Mouse (Mus musculus) megakaryocyte, embryonic 14.5 days (primary cell): ENCODE measurements around the gene Cox8c. TPM values are rescaled to one million over a fixed set of nuclear protein-coding genes. Genes with fewer than 3 reads are reported as not detected.

Experiments
- H3K27me3 ChIP-seq: replicated peaks from 2 replicates; pipeline ENCODE3; 2012; ENCODE audit warnings: inconsistent platforms
- H3K36me3 ChIP-seq: replicated peaks from 2 replicates; pipeline ENCODE3; 2012; ENCODE audit warnings: low read length, inconsistent platforms, mixed read lengths
- H3K4me1 ChIP-seq: 2 replicates; pipeline ENCODE4 v1.6.1; 2012; ENCODE audit warnings: inconsistent platforms
- H3K4me3 ChIP-seq: replicated peaks from 2 replicates; pipeline ENCODE3; 2012; ENCODE audit warnings: moderate library complexity, mild to moderate bottlenecking, inconsistent platforms
- H3K9me3 ChIP-seq: 2 replicates; pipeline ENCODE4 v1.6.1; 2012; ENCODE audit warnings: inconsistent platforms
- FLI1 ChIP-seq: IDR thresholded peaks from 2 replicates; pipeline ENCODE4 v1.6.1; 2012; ENCODE audit warnings: low read length, inconsistent platforms, mixed read lengths
- GATA1 ChIP-seq: IDR thresholded peaks from 3 replicates; pipeline ENCODE4 v1.6.1; 2012; ENCODE audit warnings: mixed read lengths, low read length, inconsistent platforms, borderline replicate concordance
- polyA plus RNA-seq: library from polyadenylated mRNA; stranded (reverse); fragments of >175 nt; gene quantifications from 2 replicates; pipeline ENCODE4 v1.2.3, GENCODE M21; 2012; ENCODE audit warnings: low replicate concordance; ENCODE audit not compliant: insufficient read depth

The Cox8c gene
- not detected in 2 replicates for polyA plus RNA-seq

- peaks cover 2% of the 10 kb centered on the region for H3K27me3 ChIP-seq
- TF ChIP-seq FLI1 (no peak), GATA1 (no peak)
- peak within 1 kb of the TSS; percentile 10 for H3K4me3 ChIP-seq
- H3K36me3 ChIP-seq: no peaks in the 10 kb centered on the region
- H3K9me3 ChIP-seq: peaks cover 21% of the 10 kb centered on the region
- H3K4me1 ChIP-seq: no peaks in the 10 kb centered on the region
Observed at GRCm38 (mm10) chr12:102899091-102899490, at the start of gene Cox8c. Cox8c (plus strand) TSS chr12:102899316.

GRCm38 (mm10) chr12:102860806-102861205 is 38.3 kb upstream of the Cox8c start:
- Histone ChIP-seq H3K4me1 (peaks cover 24% of the 10 kb centered on the region), H3K9me3 (no peaks in the 10 kb centered on the region), H3K27me3 (no peaks in the 10 kb centered on the region), H3K4me3 (no peak overlapping the region), H3K36me3 (peaks cover 8% of the 10 kb centered on the region)
- TF ChIP-seq FLI1 (no peak), GATA1 (no peak)

- Histone ChIP-seq H3K9me3 (no peaks in the 10 kb centered on the region), H3K27me3 (no peaks in the 10 kb centered on the region), H3K4me3 (no peak overlapping the region), H3K36me3 (peaks cover 4% of the 10 kb centered on the region), H3K4me1 (peaks cover 23% of the 10 kb centered on the region)
- TF ChIP-seq GATA1 (no peak), FLI1 (no peak)
Observed at GRCm38 (mm10) chr12:102869802-102870201, 29.3 kb upstream of the Cox8c start.

GRCm38 (mm10) chr12:102870527-102870926 is 28.6 kb upstream of the Cox8c start:
- TF ChIP-seq GATA1 (no peak), FLI1 (no peak)
- Histone ChIP-seq H3K36me3 (peaks cover 4% of the 10 kb centered on the region), H3K27me3 (no peaks in the 10 kb centered on the region), H3K4me3 (no peak overlapping the region), H3K4me1 (peaks cover 24% of the 10 kb centered on the region), H3K9me3 (no peaks in the 10 kb centered on the region)

- Histone ChIP-seq H3K4me3 (peak overlapping the region; percentile 92), H3K4me1 (peaks cover 31% of the 10 kb centered on the region), H3K27me3 (peaks cover 5% of the 10 kb centered on the region), H3K36me3 (no peaks in the 10 kb centered on the region), H3K9me3 (no peaks in the 10 kb centered on the region)
- TF ChIP-seq GATA1 (no peak), FLI1 (no peak)
Observed at GRCm38 (mm10) chr12:102877301-102878030, 21.6 kb upstream of the Cox8c start.

GRCm38 (mm10) chr12:102878031-102878823 is 20.9 kb upstream of the Cox8c start, which contains the start of gene Btbd7:
Btbd7 (minus strand) TSS chr12:102878471.
- TF ChIP-seq FLI1: no peak
- no peak for TF ChIP-seq GATA1
- peak within 1 kb of the TSS; percentile 92 for H3K4me3 ChIP-seq
- H3K27me3 ChIP-seq: peaks cover 5% of the 10 kb centered on the region
- H3K9me3 ChIP-seq: no peaks in the 10 kb centered on the region
- peaks cover 31% of the 10 kb centered on the region for H3K4me1 ChIP-seq
- H3K36me3 ChIP-seq: no peaks in the 10 kb centered on the region

- peaks cover 31% of the 10 kb centered on the region for H3K4me1 ChIP-seq
- H3K9me3 ChIP-seq: no peaks in the 10 kb centered on the region
- peak overlapping the region; percentile 92 for H3K4me3 ChIP-seq
- peaks cover 5% of the 10 kb centered on the region for H3K27me3 ChIP-seq
- no peak for TF ChIP-seq GATA1
- TF ChIP-seq FLI1: no peak
- H3K36me3 ChIP-seq: no peaks in the 10 kb centered on the region
Observed at GRCm38 (mm10) chr12:102878901-102879300, 20.2 kb upstream of the Cox8c start.

GRCm38 (mm10) chr12:102885735-102886134 is 13.4 kb upstream of the Cox8c start:
- H3K4me3 ChIP-seq: no peak overlapping the region
- TF ChIP-seq FLI1: no peak
- no peak for TF ChIP-seq GATA1
- peaks cover 8% of the 10 kb centered on the region; the same call in 1 of the 2 replicates for H3K4me1 ChIP-seq
- H3K9me3 ChIP-seq: peaks cover 5% of the 10 kb centered on the region; the same call in 1 of the 2 replicates
- peaks cover 16% of the 10 kb centered on the region for H3K27me3 ChIP-seq
- H3K36me3 ChIP-seq: no peaks in the 10 kb centered on the region

GRCm38 (mm10) chr12:102887366-102887765 is 11.8 kb upstream of the Cox8c start:
- Histone ChIP-seq H3K4me1 (peaks cover 8% of the 10 kb centered on the region; the same call in 1 of the 2 replicates), H3K27me3 (peaks cover 11% of the 10 kb centered on the region), H3K4me3 (no peak overlapping the region), H3K36me3 (no peaks in the 10 kb centered on the region), H3K9me3 (peaks cover 19% of the 10 kb centered on the region)
- TF ChIP-seq GATA1: no peak

GRCm38 (mm10) chr12:102888568-102888967 is 10.5 kb upstream of the Cox8c start:
- Histone ChIP-seq H3K36me3 (no peaks in the 10 kb centered on the region), H3K27me3 (peaks cover 11% of the 10 kb centered on the region), H3K9me3 (peaks cover 21% of the 10 kb centered on the region), H3K4me3 (no peak overlapping the region), H3K4me1 (peaks cover 8% of the 10 kb centered on the region; the same call in 1 of the 2 replicates)
- TF ChIP-seq GATA1 (no peak), FLI1 (no peak)
